Mouse (Mus musculus): ENCODE data around the gene Tiprl.

Tiprl gene

DNA sequence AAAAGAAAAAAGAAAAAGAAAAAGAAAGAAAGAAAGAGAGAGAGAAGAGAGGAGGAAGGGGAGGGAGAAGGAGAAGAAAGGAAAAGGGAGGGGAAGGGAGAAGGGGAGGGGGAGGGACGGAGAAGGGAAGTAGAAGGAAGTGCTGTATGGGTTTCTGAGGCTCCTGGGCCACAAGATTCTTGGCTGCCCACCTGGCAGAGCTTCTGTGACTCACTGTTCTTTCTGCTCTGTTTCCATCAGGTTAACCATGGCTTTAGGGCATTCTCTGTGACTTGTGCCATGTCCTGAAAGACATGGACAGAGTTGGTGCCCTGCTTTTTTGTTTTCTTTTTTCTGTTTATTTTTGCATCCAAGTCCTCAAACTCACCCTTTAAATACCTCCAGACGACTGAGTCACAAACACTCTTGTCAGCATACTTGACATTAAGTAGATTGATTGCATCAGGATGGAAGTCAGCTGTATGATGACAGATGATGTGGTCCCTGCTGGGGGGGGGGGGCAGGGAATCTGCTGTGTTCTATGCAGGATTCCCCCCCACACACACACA lies 33.2 kb downstream of the Tiprl start:
- in situ Hi-C loops (cut with MboI, MseI), result no loop called here

GRCm38 (mm10) chr1:165201445-165202012 lies 35.3 kb downstream of the Tiprl start:
- in situ Hi-C loops (cut with MboI, MseI), result no loop called here

- in situ Hi-C loops (cut with MboI, MseI), result no loop called here
Measured at GRCm38 (mm10) chr1:165200748-165201147, 36.0 kb downstream of the Tiprl start.

GRCm38 (mm10) chr1:165199639-165200038 lies 37.2 kb downstream of the Tiprl start:
- in situ Hi-C loops (cut with MboI, MseI), result no loop called here

GRCm38 (mm10) chr1:165198951-165199350 lies 37.8 kb downstream of the Tiprl start:
- in situ Hi-C loops (cut with MboI, MseI), result no loop called here

- in situ Hi-C loops (cut with MboI, MseI), result no loop called here
Measured at GRCm38 (mm10) chr1:165197875-165198274, 38.9 kb downstream of the Tiprl start.

DNA sequence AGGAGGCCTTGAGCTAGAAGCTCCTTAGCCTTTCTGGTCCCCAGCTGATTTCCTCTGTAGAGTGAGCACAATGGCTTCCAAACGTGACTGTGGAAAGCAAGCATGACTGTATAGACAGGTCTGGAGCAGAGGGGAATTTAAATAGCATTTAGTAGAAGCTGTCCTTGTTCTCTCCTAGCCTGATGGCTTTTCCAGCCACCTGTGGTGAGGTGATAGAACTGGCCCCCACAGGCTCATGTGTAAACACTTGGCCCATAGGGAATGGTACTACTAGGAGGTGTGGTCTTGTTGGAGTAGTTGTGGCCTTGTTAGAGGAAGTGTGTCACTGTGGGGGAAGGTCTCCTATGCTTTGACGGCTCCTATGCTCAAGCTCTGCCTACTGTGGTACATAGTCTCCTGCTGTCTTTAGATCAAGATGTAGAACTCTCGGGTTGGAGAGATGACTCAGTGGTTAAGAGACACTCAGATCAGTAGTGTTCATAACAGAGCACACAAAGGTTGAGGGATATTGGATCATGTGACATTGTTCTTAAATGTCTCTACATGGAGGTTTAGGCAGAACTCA lies 41.3 kb downstream of the Tiprl start:
- in situ Hi-C loops (cut with MboI, MseI), result no loop called here

DNA sequence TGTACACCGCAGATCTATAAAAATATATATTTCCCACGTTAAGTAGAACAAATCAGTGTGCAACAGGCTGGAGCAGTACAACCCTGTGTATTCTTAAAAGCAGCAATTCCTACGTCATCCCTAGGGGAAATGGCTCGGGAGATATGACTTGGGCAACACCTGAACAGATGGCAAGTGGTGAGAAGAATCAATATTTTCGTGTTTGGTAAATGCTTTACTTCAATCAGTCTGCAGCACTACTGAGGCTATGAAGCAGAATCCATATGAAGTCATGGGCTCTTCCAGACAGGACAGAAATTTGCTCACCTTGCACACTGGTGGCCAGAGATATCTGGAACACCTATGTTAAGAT lies 42.2 kb downstream of the Tiprl start:
- in situ Hi-C loops (cut with MboI, MseI), result loop anchor here (5.0 kb wide), 1 partner anchor 43 kb away; the partner anchor contains the start of gene Tiprl

DNA sequence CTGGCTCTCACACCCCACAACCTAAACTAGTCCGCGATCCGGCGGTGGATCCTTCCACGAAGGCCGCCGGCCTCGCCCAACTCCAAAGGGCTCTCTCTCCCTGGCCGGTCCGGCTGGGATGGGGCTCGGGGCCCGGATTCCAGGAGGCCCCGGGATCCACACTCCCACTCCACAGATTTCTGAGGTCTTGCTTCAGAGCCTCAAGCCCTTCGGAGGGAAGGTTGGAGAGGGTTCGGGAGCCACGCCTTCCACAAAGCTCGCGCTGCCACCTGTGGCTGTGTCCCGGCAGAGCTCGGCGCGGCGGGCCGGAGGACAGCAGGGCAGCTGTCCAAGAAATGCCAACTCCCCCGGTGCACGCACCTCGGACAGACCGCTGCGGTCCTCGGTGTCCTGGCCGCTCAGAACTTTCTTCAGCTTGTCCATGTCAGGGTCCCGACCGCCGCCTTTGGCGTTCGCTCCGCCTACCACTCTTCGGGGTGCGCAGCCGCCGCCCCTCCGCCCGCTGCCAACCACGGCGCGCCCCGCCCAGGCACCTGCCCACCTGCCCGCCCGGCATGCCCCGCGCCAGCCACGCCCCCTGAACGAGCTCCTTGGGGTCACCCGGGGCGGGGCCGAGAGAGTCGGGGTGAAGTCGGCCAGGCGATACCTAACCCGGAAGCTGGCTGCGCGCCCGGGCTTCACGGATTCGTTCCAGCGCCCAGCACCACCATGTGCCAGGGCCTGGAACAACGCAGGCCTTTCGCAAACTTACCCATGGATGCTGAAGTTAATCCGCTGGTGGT lies 42.7 kb downstream of the Tiprl start, which contains the start of gene Sft2d2:
Gene Sft2d2 (minus strand): TSS at position 559 of the 782 bp plus-strand sequence.
- in situ Hi-C loops (cut with MboI, MseI), result loop anchor here (5.0 kb wide), 1 partner anchor 43 kb away; the partner anchor contains the start of gene Tiprl

DNA sequence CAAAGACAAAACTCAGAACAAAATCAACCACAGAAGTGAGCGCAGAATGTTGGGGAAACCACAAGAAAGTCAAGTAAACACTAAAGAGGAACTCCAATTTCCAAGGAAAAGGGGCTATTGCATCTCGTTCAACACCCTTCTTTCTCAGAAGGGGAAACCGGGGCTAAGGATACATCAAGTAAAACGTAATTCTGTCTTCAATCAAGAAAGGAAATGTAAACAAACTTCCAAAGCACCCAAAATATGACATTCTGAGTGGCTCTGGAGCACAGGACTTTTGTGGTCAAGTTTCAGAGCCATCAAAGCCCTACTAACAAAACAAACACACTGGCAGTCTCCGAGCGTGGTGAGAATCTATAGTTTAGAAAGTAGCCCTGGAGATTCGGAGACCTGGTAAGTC lies 43.4 kb downstream of the Tiprl start:
- in situ Hi-C loops (cut with MboI, MseI), result loop anchor here (5.0 kb wide), 1 partner anchor 44 kb away; the partner anchor contains the start of gene Tiprl

DNA sequence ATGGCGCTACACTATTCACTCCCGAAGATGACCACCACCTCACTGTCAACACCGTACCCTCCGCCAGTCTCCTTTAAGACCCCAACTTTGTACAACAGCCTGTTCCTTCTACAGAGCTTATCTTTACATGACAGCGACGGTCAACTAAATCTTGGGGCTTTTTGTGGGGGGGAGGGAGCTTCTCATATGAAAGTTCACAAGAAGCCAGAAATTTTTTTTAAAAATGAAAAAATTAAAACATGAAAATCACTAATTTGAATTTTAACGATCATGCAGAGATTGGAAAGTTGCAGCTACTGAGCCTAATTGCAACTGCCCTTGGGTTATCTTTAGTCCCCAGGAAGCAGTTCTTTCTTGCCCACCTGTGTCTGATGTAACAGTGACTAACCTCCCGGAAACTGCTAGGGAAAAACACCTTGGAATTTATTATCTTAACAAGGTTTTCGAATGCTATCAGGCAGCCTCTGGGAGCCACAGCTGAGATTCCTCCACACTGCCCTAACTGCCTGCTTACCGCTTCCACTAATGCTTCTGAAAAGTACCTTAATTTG lies 44.0 kb downstream of the Tiprl start:
- in situ Hi-C loops (cut with MboI, MseI), result loop anchor here (5.0 kb wide), 1 partner anchor 45 kb away; the partner anchor contains the start of gene Tiprl

- in situ Hi-C loops (cut with MboI, MseI), result loop anchor here (5.0 kb wide), 1 partner anchor 45 kb away; the partner anchor contains the start of gene Tiprl
Measured at GRCm38 (mm10) chr1:165192102-165192501, 44.7 kb downstream of the Tiprl start.

- in situ Hi-C loops (cut with MboI, MseI), result loop anchor here (5.0 kb wide), 1 partner anchor 46 kb away; the partner anchor contains the start of gene Tiprl
Measured at GRCm38 (mm10) chr1:165191611-165192010, 45.2 kb downstream of the Tiprl start.

DNA sequence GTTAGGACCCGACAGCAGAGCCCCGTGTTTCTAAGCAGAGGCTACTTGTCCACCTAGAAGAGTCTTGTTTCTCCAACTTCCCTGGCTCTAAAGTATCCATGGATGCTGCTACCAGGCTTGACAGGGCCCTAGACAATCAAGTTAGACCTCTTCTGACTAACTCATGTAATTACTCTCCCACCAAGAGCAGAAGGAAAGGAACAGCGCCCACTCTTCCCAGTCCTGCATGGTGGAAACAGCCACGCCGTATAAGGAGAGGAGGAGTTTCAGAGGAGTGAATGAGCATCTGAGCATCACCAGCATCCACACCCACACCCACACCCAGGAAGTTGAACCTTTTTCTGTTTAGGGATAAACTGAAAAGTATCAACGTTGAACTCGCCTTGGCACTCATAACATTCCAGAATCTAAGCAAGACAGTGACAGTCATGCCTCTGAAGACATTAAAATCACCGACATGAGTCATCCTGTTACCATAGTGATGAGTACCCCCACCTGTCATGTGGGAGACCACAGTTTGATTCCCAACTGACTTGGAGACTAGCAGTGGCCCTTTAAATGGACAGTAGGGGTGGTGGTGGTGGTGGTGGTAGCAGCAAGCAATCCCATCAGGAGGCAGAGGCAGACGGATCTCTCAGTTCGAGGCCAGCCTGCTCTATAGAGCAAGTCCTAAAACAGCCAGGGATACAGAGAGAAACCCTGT lies 46.1 kb downstream of the Tiprl start:
- in situ Hi-C loops (cut with MboI, MseI), result loop anchor here (5.0 kb wide), 1 partner anchor 47 kb away; the partner anchor contains the start of gene Tiprl

DNA sequence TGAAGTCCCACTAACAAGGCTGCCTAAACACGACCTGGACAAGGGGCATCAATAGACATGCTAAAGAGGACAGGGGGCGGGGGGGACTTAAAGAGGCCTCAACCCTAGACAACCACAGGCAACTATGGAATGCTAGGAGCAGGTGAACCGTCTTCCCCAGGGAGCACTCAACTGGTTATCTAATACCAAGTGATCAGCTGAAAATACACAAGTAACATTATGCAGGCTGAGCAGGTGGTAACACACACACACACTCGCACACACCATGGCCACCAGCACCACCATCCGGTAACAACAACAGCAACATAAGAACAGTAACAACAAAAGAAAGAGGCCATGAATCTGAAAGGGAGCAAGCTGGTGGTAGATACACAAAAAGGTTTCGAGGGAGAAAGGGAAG lies 46.7 kb downstream of the Tiprl start:
- in situ Hi-C loops (cut with MboI, MseI), result loop anchor here (5.0 kb wide), 1 partner anchor 47 kb away; the partner anchor contains the start of gene Tiprl

- in situ Hi-C loops (cut with MboI, MseI), result no loop called here
Measured at GRCm38 (mm10) chr1:165188806-165189580, 47.8 kb downstream of the Tiprl start.

DNA sequence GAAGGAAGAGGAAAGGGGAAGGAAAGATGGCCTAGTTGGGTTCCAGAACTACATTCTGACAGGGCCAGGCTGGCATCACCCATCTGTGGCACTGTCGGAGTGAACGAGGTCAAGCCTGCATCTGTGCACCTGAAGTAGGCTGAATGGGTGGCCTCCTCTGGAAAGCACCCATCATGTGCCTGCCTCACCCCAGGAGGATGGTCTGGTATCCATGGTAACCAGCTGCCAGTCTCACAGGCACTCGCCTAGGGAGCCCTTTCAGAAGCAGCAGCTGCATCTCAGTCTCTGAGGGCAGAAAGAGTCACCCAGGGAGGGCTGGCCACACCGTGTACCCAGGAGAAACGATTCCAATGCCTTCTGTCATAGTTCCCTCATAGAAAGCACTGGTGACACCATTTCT lies 49.4 kb downstream of the Tiprl start:
- in situ Hi-C loops (cut with MboI, MseI), result no loop called here

GRCm38 (mm10) chr1:165186491-165186890 lies 50.3 kb downstream of the Tiprl start:
- in situ Hi-C loops (cut with MboI, MseI), result no loop called here

- in situ Hi-C loops (cut with MboI, MseI), result no loop called here
Measured at GRCm38 (mm10) chr1:165185116-165185515, 51.7 kb downstream of the Tiprl start.

DNA sequence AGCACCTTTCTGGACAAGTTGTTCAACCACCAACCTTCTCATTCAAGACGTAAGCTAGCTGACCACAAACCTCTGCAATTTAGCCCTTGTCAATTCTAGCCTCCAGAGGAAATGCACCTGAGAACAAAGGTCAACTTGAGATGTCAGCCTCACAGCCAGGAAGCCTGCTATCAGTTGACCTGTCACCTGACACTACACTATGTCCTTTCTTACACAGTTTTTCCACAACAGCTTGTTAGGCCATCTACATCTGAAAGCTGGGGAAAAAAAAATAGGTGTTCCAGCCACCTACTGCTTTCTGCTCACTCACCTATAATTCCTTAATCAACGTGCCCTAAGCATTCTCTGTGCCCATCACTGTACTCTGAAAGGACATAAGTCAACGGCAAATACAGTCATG lies 52.6 kb downstream of the Tiprl start:
- in situ Hi-C loops (cut with MboI, MseI), result no loop called here
